12 mouse cellular contexts compared by ENCODE assay signal in the genomic region with DNA sequence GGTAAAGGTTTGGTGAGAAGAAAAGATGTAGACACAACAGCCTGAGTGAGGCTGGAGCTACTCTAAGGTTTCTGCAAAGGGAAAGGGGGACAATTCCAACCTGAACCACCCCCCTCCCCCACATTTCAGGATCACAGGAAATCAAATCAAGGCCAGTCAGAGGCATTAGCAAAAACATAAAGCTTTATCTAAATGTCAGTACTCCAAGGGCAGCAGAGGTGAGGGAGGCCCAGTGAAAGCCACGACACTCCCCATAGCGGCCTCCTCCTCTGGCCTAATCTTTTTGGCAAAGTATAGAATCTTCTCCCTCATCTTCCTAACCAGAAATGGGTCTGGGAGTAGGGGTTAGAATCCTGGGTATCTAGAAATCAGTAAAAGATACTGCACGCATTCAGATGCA.
DNase-seq lines count a peak whose midpoint lies in the region; ATAC-seq and TF ChIP-seq lines count a peak whose summit lies in the region.
"Had no signal": no experiment of that assay in that cellular context is flagged by ENCODE, and none has a peak within 500 bp of the region (broad histone marks: within the 10 kb centered on the region; RNA-seq: fewer than 3 reads in every experiment).

No protein-coding gene starts in this region.

- intact Hi-C loops in heart, postnatal 25 days (cut with DNase I) = loop anchor here (1.0 to 5.0 kb wide), 4 partner anchors 14 to 114 kb away; partner anchors contain the start of gene Zbtb16

- H3K4me2 ChIP-seq in heart, embryonic 15.5 days = peak overlapping the region; percentile 36
- H3K4me2 ChIP-seq in midbrain, embryonic 11.5 days = no peak overlapping the region
- peak overlapping the region; percentile 10 for H3K4me2 ChIP-seq in liver, embryonic 13.5 days
- 0 out of 2 replicates have a peak overlapping the region, but pooled peaks have one; percentile 5 for H3K4me2 ChIP-seq in stomach, postnatal 0 days (replicated peaks; ENCODE audit: low read depth)
- H3K4me2 ChIP-seq: limb, embryonic 15.5 days; neural tube, embryonic 13.5 days had no signal

- no peak overlapping the region for H3K9ac ChIP-seq in heart, embryonic 15.5 days
- no peak overlapping the region for H3K9ac ChIP-seq in midbrain, embryonic 11.5 days (ENCODE audit: low read length)
- H3K9ac ChIP-seq in liver, embryonic 13.5 days = no peak overlapping the region
- H3K9ac ChIP-seq in stomach, postnatal 0 days (ENCODE audit: low read length) = 0 out of 2 replicates have a peak overlapping the region, but pooled peaks have one; percentile 31
- H3K9ac ChIP-seq: limb, embryonic 15.5 days; neural tube, embryonic 13.5 days had no signal

- no peak for DNase-seq in heart, postnatal 25 days (ENCODE audit: low spot score)
- DNase-seq in midbrain, embryonic 10.5 days (ENCODE audit: low spot score) = no peak
- DNase-seq in midbrain, embryonic 11.5 days (ENCODE audit: low spot score, missing footprints) = no peak
- DNase-seq in liver, embryonic 13.5 days = no peak
- DNase-seq in stomach, postnatal 0 days (ENCODE audit: low spot score) = no peak
- DNase-seq in urinary bladder, postnatal 4 days (ENCODE audit: low spot score in 2 of 2) = no peak
- DNase-seq: right cerebral cortex, postnatal 14 days had no signal

- no peak overlapping the region for H3K4me3 ChIP-seq in heart, embryonic 15.5 days
- H3K4me3 ChIP-seq in midbrain, embryonic 10.5 days = no peak overlapping the region
- no peak overlapping the region for H3K4me3 ChIP-seq in midbrain, embryonic 11.5 days (ENCODE audit: low read depth, low read length)
- H3K4me3 ChIP-seq in liver, embryonic 13.5 days (replicated peaks) = no peak overlapping the region
- no peak overlapping the region for H3K4me3 ChIP-seq in stomach, postnatal 0 days (ENCODE audit: low read depth, low read length)
- H3K4me3 ChIP-seq: hindbrain, embryonic 10.5 days; limb, embryonic 15.5 days; neural tube, embryonic 13.5 days had no signal

- WGBS in heart, embryonic 15.5 days = 15% methylated on average over 3 of the region's 3 CpGs
- WGBS in midbrain, embryonic 10.5 days = 74% methylated on average over 3 of the region's 3 CpGs
- WGBS in midbrain, embryonic 11.5 days = 60% methylated on average over 3 of the region's 3 CpGs
- WGBS in liver, embryonic 13.5 days (ENCODE audit: insufficient replicate concordance) = 20% methylated on average over 3 of the region's 3 CpGs
- WGBS in stomach, postnatal 0 days = 24% methylated on average over 3 of the region's 3 CpGs

- H3K36me3 ChIP-seq in heart, embryonic 15.5 days = no peaks in the 10 kb centered on the region
- peaks cover 35% of the 10 kb centered on the region for H3K36me3 ChIP-seq in midbrain, embryonic 10.5 days
- H3K36me3 ChIP-seq in midbrain, embryonic 11.5 days (ENCODE audit: control insufficient read depth, insufficient read depth, low read length) = 0 out of 2 replicates have a peak, but pooled peaks cover 2% of the 10 kb centered on the region
- H3K36me3 ChIP-seq in liver, embryonic 13.5 days = no peaks in the 10 kb centered on the region
- 0 out of 2 replicates have a peak, but pooled peaks cover 2% of the 10 kb centered on the region for H3K36me3 ChIP-seq in stomach, postnatal 0 days (ENCODE audit: control insufficient read depth, insufficient read depth, low read length)
- H3K36me3 ChIP-seq: limb, embryonic 15.5 days; neural tube, embryonic 13.5 days had no signal

- H3K9me3 ChIP-seq in heart, embryonic 15.5 days (replicated peaks) = no peaks in the 10 kb centered on the region
- no peaks in the 10 kb centered on the region for H3K9me3 ChIP-seq in midbrain, embryonic 10.5 days (replicated peaks)
- H3K9me3 ChIP-seq in midbrain, embryonic 11.5 days (ENCODE audit: control insufficient read depth, low read length) = no peaks in the 10 kb centered on the region
- H3K9me3 ChIP-seq in liver, embryonic 13.5 days (replicated peaks) = no peaks in the 10 kb centered on the region
- H3K9me3 ChIP-seq in stomach, postnatal 0 days (ENCODE audit: control insufficient read depth, low read length) = no peaks in the 10 kb centered on the region
- H3K9me3 ChIP-seq: hindbrain, embryonic 10.5 days; limb, embryonic 15.5 days; neural tube, embryonic 13.5 days had no signal

- H3K27ac ChIP-seq in heart, embryonic 15.5 days = peak overlapping the region; percentile 97
- peak overlapping the region; percentile 33; the same call in 1 of the 2 replicates for H3K27ac ChIP-seq in midbrain, embryonic 10.5 days (replicated peaks)
- no peak overlapping the region for H3K27ac ChIP-seq in midbrain, embryonic 11.5 days (ENCODE audit: low read depth, low read length)
- H3K27ac ChIP-seq in liver, embryonic 13.5 days = no peak overlapping the region
- peak overlapping the region; percentile 78 for H3K27ac ChIP-seq in stomach, postnatal 0 days (replicated peaks)
- H3K27ac ChIP-seq: limb, embryonic 15.5 days had no signal

- H3K4me1 ChIP-seq in heart, embryonic 15.5 days (replicated peaks) = peaks cover 36% of the 10 kb centered on the region
- H3K4me1 ChIP-seq in midbrain, embryonic 10.5 days = peaks cover 51% of the 10 kb centered on the region
- peaks cover 12% of the 10 kb centered on the region for H3K4me1 ChIP-seq in midbrain, embryonic 11.5 days (ENCODE audit: control insufficient read depth, insufficient read depth, low read length)
- H3K4me1 ChIP-seq in liver, embryonic 13.5 days (replicated peaks) = peaks cover 20% of the 10 kb centered on the region
- H3K4me1 ChIP-seq in stomach, postnatal 0 days (replicated peaks; ENCODE audit: control insufficient read depth, insufficient read depth) = peaks cover 7% of the 10 kb centered on the region

- TF ChIP-seq CTCF in stomach, postnatal 0 days (IDR thresholded peaks at IDR 0.05; ENCODE audit: low read depth) = no peak

- TF ChIP-seq EP300 in stomach, postnatal 0 days (optimal IDR thresholded peaks at IDR 0.05) = no peak

- ATAC-seq in heart, embryonic 15.5 days (replicated peaks; ENCODE audit: insufficient number of reproducible peaks, insufficient read depth, low FRiP score, low read depth) = no peak
- ATAC-seq in midbrain, embryonic 11.5 days (ENCODE audit: low FRiP score) = no peak
- no peak for ATAC-seq in liver, embryonic 13.5 days (ENCODE audit: low read depth)
- no peak for ATAC-seq in stomach, postnatal 0 days (ENCODE audit: low FRiP score, low TSS enrichment)
- ATAC-seq: midbrain, embryonic 16.5 days had no signal

- no peaks in the 10 kb centered on the region for H3K27me3 ChIP-seq in heart, embryonic 15.5 days
- no peaks in the 10 kb centered on the region for H3K27me3 ChIP-seq in midbrain, embryonic 10.5 days (ENCODE audit: low read depth, poor library complexity, severe bottlenecking)
- H3K27me3 ChIP-seq in midbrain, embryonic 11.5 days (ENCODE audit: control insufficient read depth, insufficient read depth, low read length) = no peaks in the 10 kb centered on the region
- H3K27me3 ChIP-seq in liver, embryonic 13.5 days = peaks cover 8% of the 10 kb centered on the region; the same call in 1 of the 2 replicates
- H3K27me3 ChIP-seq in stomach, postnatal 0 days (ENCODE audit: control insufficient read depth, insufficient read depth, low read length) = no peaks in the 10 kb centered on the region

Comparison
In these comparisons a context has a peak if more than half of its experiments do, and no peak if none do; other contexts are left out.
1. H3K27ac ChIP-seq: peak in heart, embryonic 15.5 days (single experiment), midbrain, embryonic 10.5 days (single experiment) and stomach, postnatal 0 days (single experiment); none in midbrain, embryonic 11.5 days (single experiment) and liver, embryonic 13.5 days (single experiment).